Mouse (Mus musculus): ENCODE data around the gene Sgcg.

GRCm38 (mm10) chr14:61299810-61300209 lies 41.5 kb upstream of the Sgcg start:
- TF ChIP-seq CTCF (conservative IDR thresholded peaks at IDR 0.05; ENCODE audit: low read length) (no peak), POU5F1 (IDR thresholded peaks at IDR 0.05; ENCODE audit: borderline replicate concordance, low read length) (no peak), NANOG (IDR thresholded peaks at IDR 0.05; ENCODE audit: borderline replicate concordance, low read length) (no peak)
